Mouse (Mus musculus) E14TG2a.4 (cell line): ENCODE results near the gene Mex3d.

Experiments used
- CTCF ChIP-seq: conservative IDR thresholded peaks from 2 replicates; pipeline ENCODE4 v1.5.1; 2014; ENCODE audit warnings: low read length
- NANOG ChIP-seq: IDR thresholded peaks from 2 replicates; pipeline ENCODE4 v1.6.1; 2014; ENCODE audit warnings: borderline replicate concordance, low read length, mixed read lengths
- POU5F1 ChIP-seq: IDR thresholded peaks from 2 replicates; pipeline ENCODE4 v1.6.1; 2014; ENCODE audit warnings: low read length, borderline replicate concordance

DNA sequence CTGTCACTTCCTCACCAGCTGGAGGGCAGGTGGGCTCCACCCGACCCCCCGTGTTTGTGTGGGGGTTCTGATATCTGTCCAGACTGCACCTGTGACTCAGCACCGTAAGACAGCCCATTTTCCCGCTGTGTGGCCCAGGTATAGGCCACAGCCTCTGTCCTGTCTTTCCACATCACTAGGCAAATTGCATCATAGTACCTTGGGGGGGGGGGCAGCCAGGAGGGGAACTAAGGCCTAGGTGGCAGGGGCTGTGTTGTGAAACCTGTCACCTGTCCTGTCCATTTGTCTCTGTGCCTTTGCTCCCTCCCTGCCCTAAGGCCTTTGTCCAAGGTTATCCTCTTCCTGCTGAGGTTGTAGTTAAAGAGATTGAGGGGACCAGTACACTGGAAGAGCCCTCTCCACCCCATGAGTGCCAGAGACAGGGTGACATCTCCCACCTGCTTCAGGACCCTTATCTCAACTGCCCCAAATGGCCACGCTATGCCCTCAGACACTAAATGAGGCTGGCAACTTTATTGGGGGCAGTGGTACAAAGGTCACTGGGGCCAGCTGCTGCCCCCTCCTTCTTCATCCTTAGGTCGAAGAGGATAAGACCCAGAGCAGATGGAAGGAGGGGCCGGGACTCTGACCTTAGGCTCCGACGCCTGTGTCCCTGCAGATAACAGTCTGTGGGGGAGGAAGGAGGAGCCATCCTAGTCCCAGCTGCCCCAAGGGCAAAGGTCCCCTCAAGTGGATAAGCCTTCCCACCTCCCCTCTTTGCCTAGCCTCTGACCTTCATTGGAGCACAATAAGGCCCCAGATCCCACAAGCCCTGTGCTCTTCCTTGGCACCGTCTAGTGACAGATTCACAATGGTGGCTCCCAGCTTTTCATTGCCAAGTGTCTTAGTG is 55.6 kb downstream of the Mex3d start:
- TF ChIP-seq CTCF (no peak), NANOG (no peak), POU5F1 (no peak)
